In genomic region chr10:116581719-116582481, GRCm38 (mm10) we compare ENCODE assay signal across 8 mouse cellular contexts. TPM values are rescaled to one million over a fixed set of nuclear protein-coding genes. Genes with fewer than 3 reads are reported as not detected.
A peak's percentile ranks its signal among the peaks of the same experiment; 100 is the strongest.
DNase-seq lines count a peak whose midpoint lies in the region; ATAC-seq and TF ChIP-seq lines count a peak whose summit lies in the region.

No protein-coding gene starts in this region.

- peak; percentile 52 for ATAC-seq in CD4-positive, CD25-positive, alpha-beta regulatory T cell, adult 4 months
- peak; percentile 80 for ATAC-seq in embryonic facial prominence, embryonic 12.5 days (ENCODE audit: insufficient number of reproducible peaks, insufficient read depth, low FRiP score, low TSS enrichment)
- ATAC-seq in heart, embryonic 15.5 days (replicated peaks; ENCODE audit: insufficient number of reproducible peaks, insufficient read depth, low FRiP score, low read depth) = peak; percentile 79
- peak; percentile 78 for ATAC-seq in lung, postnatal 0 days

- no peak for TF ChIP-seq CTCF in lung, postnatal 0 days (IDR thresholded peaks at IDR 0.05)

- no peaks in the 10 kb centered on the region for H3K9me3 ChIP-seq in embryonic facial prominence, embryonic 12.5 days
- H3K9me3 ChIP-seq in heart, embryonic 15.5 days (replicated peaks) = no peaks in the 10 kb centered on the region
- H3K9me3 ChIP-seq in lung, postnatal 0 days (ENCODE audit: low read length) = no peaks in the 10 kb centered on the region

- peak; percentile 62 to 64 for DNase-seq in adrenal gland, adult 18-20 months (ENCODE audit: low spot score in 2 of 2)
- peak; percentile 84 for DNase-seq in kidney, postnatal 14 days
- peak; percentile 76 for DNase-seq in lung, postnatal 0 days (ENCODE audit: low spot score)
- peak; percentile 65 for DNase-seq in ovary, postnatal 36 days (ENCODE audit: low spot score)
- peak; percentile 72 to 82 for DNase-seq in thymus, postnatal 36 days

- H3K4me1 ChIP-seq in embryonic facial prominence, embryonic 12.5 days = peaks cover 8% of the 10 kb centered on the region; the same call in 1 of the 2 replicates
- H3K4me1 ChIP-seq in heart, embryonic 15.5 days (replicated peaks) = peaks cover 10% of the 10 kb centered on the region
- no peaks in the 10 kb centered on the region; the same call in 1 of the 2 replicates for H3K4me1 ChIP-seq in lung, postnatal 0 days (ENCODE audit: insufficient read depth, low read depth, low read length)

- no peak for TF ChIP-seq EP300 in lung, postnatal 0 days (IDR thresholded peaks at IDR 0.05)

- H3K36me3 ChIP-seq in embryonic facial prominence, embryonic 12.5 days = peaks cover 9% of the 10 kb centered on the region; the same call in 1 of the 2 replicates
- peaks cover 11% of the 10 kb centered on the region; the same call in 1 of the 2 replicates for H3K36me3 ChIP-seq in heart, embryonic 15.5 days
- no peaks in the 10 kb centered on the region for H3K36me3 ChIP-seq in lung, postnatal 0 days (ENCODE audit: insufficient read depth, low read length)

- WGBS in embryonic facial prominence, embryonic 12.5 days = under 1% methylated on average over 55 of the region's 67 CpGs
- under 1% methylated on average over 66 of the region's 67 CpGs for WGBS in heart, embryonic 15.5 days
- under 1% methylated on average over 51 of the region's 67 CpGs for WGBS in lung, postnatal 0 days

- peak overlapping the region; percentile 59 for H3K4me2 ChIP-seq in embryonic facial prominence, embryonic 12.5 days (replicated peaks)
- peak overlapping the region; percentile 75 for H3K4me2 ChIP-seq in heart, embryonic 15.5 days
- H3K4me2 ChIP-seq in lung, postnatal 0 days (replicated peaks; ENCODE audit: low read depth, low read length) = peak overlapping the region; percentile 80

- H3K9ac ChIP-seq in embryonic facial prominence, embryonic 12.5 days = peak overlapping the region; percentile 99
- H3K9ac ChIP-seq in heart, embryonic 15.5 days = peak overlapping the region; percentile 93
- H3K9ac ChIP-seq in lung, postnatal 0 days (replicated peaks; ENCODE audit: low read depth) = peak overlapping the region; percentile 89

- H3K27ac ChIP-seq in embryonic facial prominence, embryonic 12.5 days = peak overlapping the region; percentile 99
- H3K27ac ChIP-seq in heart, embryonic 15.5 days = peak overlapping the region; percentile 97
- peak overlapping the region; percentile 99 for H3K27ac ChIP-seq in lung, postnatal 0 days (ENCODE audit: low read length)

- H3K4me3 ChIP-seq in embryonic facial prominence, embryonic 12.5 days = peak overlapping the region; percentile 92
- peak overlapping the region; percentile 79 for H3K4me3 ChIP-seq in heart, embryonic 15.5 days
- H3K4me3 ChIP-seq in lung, postnatal 0 days (ENCODE audit: low read depth, low read length) = peak overlapping the region; percentile 96

- no peaks in the 10 kb centered on the region for H3K27me3 ChIP-seq in embryonic facial prominence, embryonic 12.5 days
- H3K27me3 ChIP-seq in heart, embryonic 15.5 days = no peaks in the 10 kb centered on the region
- H3K27me3 ChIP-seq in lung, postnatal 0 days (replicated peaks; ENCODE audit: insufficient read depth, low read length) = no peaks in the 10 kb centered on the region

RNA-seq across cellular contexts. Expression of gene Cnot2, which starts 0.6 kb away (rescaled TPM):
- polyA plus RNA-seq in CD4-positive, CD25-positive, alpha-beta regulatory T cell, adult 4 months (2017; shearing (Covaris generic)) = 100 to 1,000 TPM in 1 of 2 experiments, 10 to 100 TPM in 1; 98.0 to 104 TPM
- total RNA-seq in adrenal gland, adult 18-20 months (2021) = 10 to 100 TPM; 64.5 to 73.8 TPM
- 130 and 134 TPM in 2 replicates for polyA plus RNA-seq in embryonic facial prominence, embryonic 12.5 days (2016; fragmentation: Nextera tagmentation; extraction: Ambion mirVana)
- polyA plus RNA-seq in heart, embryonic 15.5 days (2015; fragmentation: Nextera tagmentation; extraction: Ambion mirVana) = 60.0 and 67.9 TPM in 2 replicates
- polyA plus RNA-seq in lung, postnatal 0 days (2015; fragmentation: Nextera tagmentation; extraction: Ambion mirVana) = 47.3 and 55.7 TPM in 2 replicates

Comparison
In these comparisons a context has a peak if more than half of its experiments do, and no peak if none do; other contexts are left out.
1. Peak in every context shown above with its lines: DNase-seq, ATAC-seq, H3K4me3 ChIP-seq and H3K27ac ChIP-seq.